Mouse (Mus musculus): Measurements from ENCODE around the gene Doc2g.
"Not testable (repeated sequence)": the region's sequence is repeated elsewhere in the genome, so short reads cannot be mapped to it uniquely, and the experiment has no call there.

Gene Doc2g

GRCm38 (mm10) chr19:4003112-4003511 is at the start of gene Doc2g:
Gene Doc2g, plus strand, starts transcription at chr19:4003313.
- in situ Hi-C loops (cut with MboI; ENCODE audit: low sequenced_read_pairs) = no loop called here

- in situ Hi-C loops (cut with MboI; ENCODE audit: low sequenced_read_pairs) = no loop called here
Measured at GRCm38 (mm10) chr19:3955033-3955432, 48.1 kb upstream of the Doc2g start.

- in situ Hi-C loops (cut with MboI; ENCODE audit: low sequenced_read_pairs) = no loop called here
Measured at GRCm38 (mm10) chr19:3955804-3956203, 47.3 kb upstream of the Doc2g start.

- in situ Hi-C loops (cut with MboI; ENCODE audit: low sequenced_read_pairs) = not testable (repeated sequence)
Measured at GRCm38 (mm10) chr19:3957296-3958036, 45.6 kb upstream of the Doc2g start.

- in situ Hi-C loops (cut with MboI; ENCODE audit: low sequenced_read_pairs) = no loop called here
Measured at GRCm38 (mm10) chr19:3958470-3958869, 44.6 kb upstream of the Doc2g start, which contains the start of gene Aldh3b3. Gene Aldh3b3, plus strand, starts transcription at chr19:3958645.

GRCm38 (mm10) chr19:3959030-3959429 is 44.1 kb upstream of the Doc2g start:
- in situ Hi-C loops (cut with MboI; ENCODE audit: low sequenced_read_pairs) = no loop called here

GRCm38 (mm10) chr19:3960211-3960610 is 42.9 kb upstream of the Doc2g start:
- in situ Hi-C loops (cut with MboI; ENCODE audit: low sequenced_read_pairs) = no loop called here

GRCm38 (mm10) chr19:3961805-3962204 is 41.3 kb upstream of the Doc2g start:
- in situ Hi-C loops (cut with MboI; ENCODE audit: low sequenced_read_pairs) = not testable (repeated sequence)

- in situ Hi-C loops (cut with MboI; ENCODE audit: low sequenced_read_pairs) = no loop called here
Measured at GRCm38 (mm10) chr19:3962469-3962868, 40.6 kb upstream of the Doc2g start.

GRCm38 (mm10) chr19:3964030-3964429 is 39.1 kb upstream of the Doc2g start:
- in situ Hi-C loops (cut with MboI; ENCODE audit: low sequenced_read_pairs) = no loop called here

- in situ Hi-C loops (cut with MboI; ENCODE audit: low sequenced_read_pairs) = no loop called here
Measured at GRCm38 (mm10) chr19:3966330-3967075, 36.6 kb upstream of the Doc2g start.

GRCm38 (mm10) chr19:3967258-3967657 is 35.9 kb upstream of the Doc2g start:
- in situ Hi-C loops (cut with MboI; ENCODE audit: low sequenced_read_pairs) = no loop called here

- in situ Hi-C loops (cut with MboI; ENCODE audit: low sequenced_read_pairs) = no loop called here
Measured at GRCm38 (mm10) chr19:3972229-3972628, 30.9 kb upstream of the Doc2g start, which contains the start of gene Aldh3b2. Gene Aldh3b2, plus strand, starts transcription at chr19:3972328.

- in situ Hi-C loops (cut with MboI; ENCODE audit: low sequenced_read_pairs) = not testable (repeated sequence)
Measured at GRCm38 (mm10) chr19:3974608-3975007, 28.5 kb upstream of the Doc2g start.

- in situ Hi-C loops (cut with MboI; ENCODE audit: low sequenced_read_pairs) = no loop called here
Measured at GRCm38 (mm10) chr19:3975866-3976265, 27.2 kb upstream of the Doc2g start.

GRCm38 (mm10) chr19:3980309-3980708 is 22.8 kb upstream of the Doc2g start:
- in situ Hi-C loops (cut with MboI; ENCODE audit: low sequenced_read_pairs) = no loop called here

- in situ Hi-C loops (cut with MboI; ENCODE audit: low sequenced_read_pairs) = no loop called here
Measured at GRCm38 (mm10) chr19:3980917-3981316, 22.2 kb upstream of the Doc2g start.

GRCm38 (mm10) chr19:3983527-3984200 is 19.4 kb upstream of the Doc2g start:
- in situ Hi-C loops (cut with MboI; ENCODE audit: low sequenced_read_pairs) = no loop called here

GRCm38 (mm10) chr19:3985261-3985681 is 17.8 kb upstream of the Doc2g start:
- in situ Hi-C loops (cut with MboI; ENCODE audit: low sequenced_read_pairs) = no loop called here

- in situ Hi-C loops (cut with MboI; ENCODE audit: low sequenced_read_pairs) = no loop called here
Measured at GRCm38 (mm10) chr19:3986334-3986733, 16.8 kb upstream of the Doc2g start, which contains the start of gene Acy3. Gene Acy3, plus strand, starts transcription at chr19:3986570.

GRCm38 (mm10) chr19:3988066-3988465 is 15.0 kb upstream of the Doc2g start:
- in situ Hi-C loops (cut with MboI; ENCODE audit: low sequenced_read_pairs) = no loop called here

Data from CH12F3 (cell line).